Mouse (Mus musculus) neural tube, postnatal 0 days (tissue): Measurements from ENCODE around the gene Slc22a4. TPM values are rescaled to one million over a fixed set of nuclear protein-coding genes. Genes with fewer than 3 reads are reported as not detected.

Experiments
- polyA plus RNA-seq: library from polyadenylated mRNA; unstranded; fragments of >200 nt; fragmentation: Nextera tagmentation; extraction: Ambion mirVana; gene quantifications from 2 replicates; pipeline ENCODE4 v1.2.1, GENCODE M21; 2015

The Slc22a4 gene
- 12.3 and 13.7 TPM in 2 replicates for polyA plus RNA-seq

DNA sequence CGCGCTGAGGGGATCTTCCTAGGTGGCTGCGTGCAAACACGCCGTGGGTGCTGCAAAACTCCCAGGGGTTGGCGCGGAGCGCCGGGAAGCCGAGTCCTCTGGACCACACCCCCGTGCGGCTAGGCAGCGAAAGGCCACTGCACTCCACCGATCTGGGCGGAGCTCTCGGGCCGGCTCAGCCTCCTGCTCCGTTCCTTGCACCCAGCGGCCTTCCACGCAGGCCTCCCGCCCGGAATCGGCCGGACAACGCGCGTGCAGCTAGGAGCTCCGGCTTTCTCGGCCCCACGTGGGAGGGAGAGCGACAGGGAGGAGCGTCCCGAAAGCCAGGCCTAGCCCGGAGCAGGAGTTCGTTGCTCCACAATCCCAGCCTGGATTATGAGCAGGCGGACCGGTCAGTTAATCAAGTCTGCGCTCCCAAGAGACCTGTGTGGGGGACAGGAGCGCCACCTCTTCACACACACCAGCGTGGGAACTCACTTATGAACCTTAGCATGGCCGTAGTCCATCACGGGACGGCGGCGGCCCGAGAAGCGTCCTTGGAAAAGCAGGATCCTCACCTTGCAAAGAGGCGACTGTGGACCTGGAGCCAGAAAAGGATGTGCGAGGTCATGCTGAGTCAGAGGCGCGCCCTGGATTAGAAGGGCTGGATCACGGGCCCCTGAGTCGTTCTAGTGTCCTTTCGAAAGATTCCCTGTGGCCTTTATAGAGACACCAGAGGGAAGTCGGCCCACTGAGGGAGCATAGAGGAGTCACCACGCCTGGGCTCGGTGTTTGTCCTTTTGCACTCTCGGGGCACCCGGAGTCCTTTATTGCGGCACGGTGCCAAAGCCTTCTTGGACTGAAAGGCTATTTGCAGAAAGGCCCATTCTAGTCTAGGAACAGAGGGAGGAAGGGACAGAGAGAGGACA is at the start of gene Slc22a4:
TSS of gene Slc22a4 (minus strand) at position 47 of the 908 bp plus-strand sequence.

DNA sequence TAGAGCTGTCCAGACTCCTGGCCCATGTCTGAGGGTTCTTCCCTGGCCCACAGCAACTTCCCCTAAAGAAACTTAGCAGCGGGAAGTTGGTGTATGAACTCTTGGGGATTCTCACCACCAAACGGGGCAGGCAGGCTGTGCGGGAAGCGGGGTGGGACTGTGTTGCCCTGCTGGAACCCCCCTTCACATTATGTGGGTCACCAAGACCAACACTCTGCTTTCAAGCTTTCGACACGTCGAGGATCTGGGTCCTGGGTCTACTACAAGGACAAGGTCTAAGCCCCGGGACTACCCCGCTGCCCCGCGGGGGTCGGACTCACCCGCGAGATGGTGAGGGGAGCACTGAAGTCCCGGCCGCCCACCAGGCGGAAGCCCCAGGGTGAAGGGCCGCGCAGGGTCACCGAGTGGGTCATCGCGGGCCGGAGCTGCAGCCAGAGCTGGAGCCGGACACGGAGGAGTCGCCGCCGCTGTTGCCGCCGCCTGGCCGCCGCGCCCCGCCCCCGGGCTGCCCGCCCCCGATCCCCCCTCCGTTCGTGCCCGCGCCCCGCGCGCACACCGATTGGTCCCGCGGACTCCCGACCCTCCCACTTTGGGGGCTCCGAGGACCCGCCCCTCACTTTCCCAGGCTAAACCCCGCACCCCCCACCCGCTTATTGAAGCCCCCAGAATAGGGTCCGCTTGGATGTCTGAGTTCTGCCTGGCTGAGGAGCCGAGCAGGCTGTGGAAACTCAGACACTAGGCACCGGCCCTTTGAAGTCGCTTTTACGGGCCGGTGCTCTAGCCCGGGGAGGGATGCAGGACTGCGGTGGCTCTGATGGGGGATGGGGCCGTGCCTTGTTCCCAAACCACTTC is 40.9 kb upstream of the Slc22a4 start, which contains the start of gene Pdlim4:
TSS of gene Pdlim4 (minus strand) at position 495 of the 852 bp plus-strand sequence.

GRCm38 (mm10) chr11:53979788-53980621 is 47.9 kb downstream of the Slc22a4 start, which contains the start of gene Slc22a21:
Slc22a21 (minus strand) TSS chr11:53980332.

Other genes with a start within 250 kb of the Slc22a4 start
- 1.3 and 1.9 TPM in 2 replicates for gene Gm12216, start 168.8 kb downstream of the Slc22a4 start, polyA plus RNA-seq
- gene Slc22a5, start 136.4 kb downstream of the Slc22a4 start, polyA plus RNA-seq, result 8.5 and 9.3 TPM in 2 replicates
- 7.1 and 8.1 TPM in 2 replicates for gene Slc22a21, start 47.8 kb downstream of the Slc22a4 start, polyA plus RNA-seq
- 54.9 and 60.9 TPM in 2 replicates for gene Pdlim4, start 40.9 kb upstream of the Slc22a4 start, polyA plus RNA-seq
- 11.0 and 11.5 TPM in 2 replicates for gene P4ha2, start 72.0 kb upstream of the Slc22a4 start, polyA plus RNA-seq
- not detected in 2 replicates for gene Csf2, start 221.6 kb upstream of the Slc22a4 start, polyA plus RNA-seq
- not detected in 2 replicates for gene Il3, start 239.2 kb upstream of the Slc22a4 start, polyA plus RNA-seq